Mouse (Mus musculus) layer of hippocampus, postnatal 14 days (tissue): ENCODE measurements at regions not wholly inside any gene's neighbourhood (a gene's known extent, or its start where the extent isn't known, plus 50 kb on each side); places are given as distances from the start of the nearest gene placed in this dataset.

Experiments used
- DNase-seq, 2 experiments: peaks; one replicate each; pipeline ENCODE4 v3.0.0; 2021 to 2022; ENCODE audit warnings: low spot score in 2 of 2, mixed read lengths in 1 of 2

- no peak for DNase-seq
Observed at GRCm38 (mm10) chr1:186034443-186034842, 82.7 kb downstream of the Lyplal1 start.
